Mouse (Mus musculus): ENCODE measurements around the gene Fbxo40. TPM values are rescaled to one million over a fixed set of nuclear protein-coding genes. Genes with fewer than 3 reads are reported as not detected.

The Fbxo40 gene
- total RNA-seq (2023), result 0.29 TPM

GRCm38 (mm10) chr16:36989999-36990625 is at the start of gene Fbxo40:
Gene Fbxo40 (minus strand): TSS chr16:36990467.

GRCm38 (mm10) chr16:37011061-37011921 is 21.0 kb upstream of the Fbxo40 start, which contains the start of gene Polq:
Gene Polq (plus strand): TSS chr16:37011786.

GRCm38 (mm10) chr16:36934841-36935620 is 55.2 kb downstream of the Fbxo40 start, which contains the start of gene Hcls1:
Gene Hcls1 (plus strand): TSS chr16:36934983.

Other genes with a start within 250 kb of the Fbxo40 start
- 28.4 TPM for gene Slc15a2, start 205.5 kb downstream of the Fbxo40 start, total RNA-seq (2023)
- 44.9 TPM for gene Iqcb1, start 162.1 kb downstream of the Fbxo40 start, total RNA-seq (2023)
- gene Eaf2, start 115.5 kb downstream of the Fbxo40 start, total RNA-seq (2023), result 3.0 TPM
- gene Golgb1, start 115.3 kb downstream of the Fbxo40 start, total RNA-seq (2023), result 27.0 TPM
- 171 TPM for gene Hcls1, start 55.5 kb downstream of the Fbxo40 start, total RNA-seq (2023)
- gene Polq, start 21.3 kb upstream of the Fbxo40 start, total RNA-seq (2023), result 5.2 TPM